Mouse (Mus musculus): ENCODE data around the gene Mcu.

Gene Mcu

DNA sequence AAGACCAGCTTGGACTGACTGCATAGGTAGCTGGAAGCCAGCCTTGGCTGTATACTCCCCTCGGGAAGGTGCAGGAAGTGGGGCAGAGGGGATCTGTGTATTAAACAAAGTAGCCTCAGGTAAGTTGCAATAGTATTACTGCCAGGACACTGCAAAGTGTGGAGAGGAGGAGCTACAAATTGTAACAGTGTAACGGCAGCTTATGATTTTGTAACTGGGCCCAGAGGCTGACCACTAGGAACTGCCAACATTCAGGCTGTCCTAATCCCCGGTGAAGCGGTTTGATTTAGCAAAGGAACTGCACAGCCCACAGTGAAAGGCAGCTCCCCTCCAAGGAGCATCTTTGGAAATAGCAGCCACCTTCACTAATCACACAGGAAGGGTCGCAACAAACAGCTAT is 3.2 kb downstream of the Mcu start:
- no peak for DNase-seq (ENCODE audit: low spot score)

DNA sequence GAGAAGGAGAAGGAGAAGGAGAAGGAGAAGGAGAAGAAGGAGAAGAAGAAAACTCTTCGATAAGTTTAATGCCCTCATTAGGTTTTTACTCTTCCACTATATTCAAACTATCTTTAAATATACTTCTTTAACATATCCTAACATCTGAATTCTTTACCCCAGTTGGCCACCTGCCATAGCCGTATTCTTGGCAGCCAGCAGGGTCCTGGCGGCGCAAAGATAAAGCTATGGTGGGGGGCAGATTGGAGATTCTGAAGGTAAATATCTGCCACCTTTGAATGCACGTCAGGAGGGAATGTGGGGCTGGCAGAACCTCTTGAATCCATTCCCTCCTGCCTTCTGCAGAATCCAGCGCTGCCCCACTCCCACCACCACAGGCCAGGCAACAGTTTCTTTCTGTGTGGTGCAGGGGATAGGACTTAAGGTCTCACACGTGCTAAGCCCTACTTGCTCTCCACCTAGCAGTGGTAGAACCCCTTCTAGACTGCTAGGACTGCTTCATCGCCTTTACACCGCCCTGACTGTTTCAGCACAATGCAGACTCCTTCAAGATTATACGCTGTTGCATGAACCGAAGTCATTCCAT is 11.5 kb downstream of the Mcu start:
- DNase-seq (ENCODE audit: low spot score) = no peak

DNA sequence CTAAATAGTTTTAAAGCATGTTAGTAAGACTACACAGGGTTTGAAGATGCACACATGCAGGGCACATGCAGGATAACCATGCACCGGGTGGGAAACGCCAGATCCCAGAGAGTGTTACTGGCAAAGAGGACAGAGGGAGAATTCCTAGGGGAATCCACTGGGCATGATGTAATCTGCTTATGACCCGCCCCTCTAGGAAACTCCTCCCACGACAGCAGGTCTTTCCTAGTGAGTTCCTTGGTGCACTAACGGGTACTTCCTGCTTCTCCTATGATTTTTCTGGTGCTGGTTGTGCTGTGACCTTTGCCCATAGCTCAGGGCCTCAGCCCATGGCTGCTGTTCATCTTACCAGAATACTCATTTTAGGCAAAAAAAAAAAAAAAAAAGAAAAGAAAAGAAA is 12.6 kb downstream of the Mcu start:
- no peak for DNase-seq (ENCODE audit: low spot score)

DNA sequence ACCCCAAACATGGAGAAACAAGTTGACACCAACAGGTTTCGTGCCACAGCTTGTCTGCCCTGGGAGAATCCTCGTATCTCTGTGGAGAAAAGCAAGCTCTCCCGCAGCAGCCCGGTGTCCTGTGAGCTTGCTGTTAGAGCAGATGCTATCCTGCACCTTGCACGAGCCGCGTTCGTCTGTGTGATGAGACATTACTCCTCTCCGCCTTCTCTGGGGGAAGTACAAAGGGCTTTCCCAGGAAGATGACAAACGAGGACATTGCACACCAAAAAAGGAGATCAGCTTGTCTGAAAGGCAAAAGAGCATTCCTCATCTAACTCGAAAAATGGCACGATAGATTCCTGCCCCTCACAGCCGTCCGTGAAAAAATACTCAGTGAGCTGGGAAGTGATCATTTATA is 13.6 kb downstream of the Mcu start:
- DNase-seq (ENCODE audit: low spot score) = no peak

DNA sequence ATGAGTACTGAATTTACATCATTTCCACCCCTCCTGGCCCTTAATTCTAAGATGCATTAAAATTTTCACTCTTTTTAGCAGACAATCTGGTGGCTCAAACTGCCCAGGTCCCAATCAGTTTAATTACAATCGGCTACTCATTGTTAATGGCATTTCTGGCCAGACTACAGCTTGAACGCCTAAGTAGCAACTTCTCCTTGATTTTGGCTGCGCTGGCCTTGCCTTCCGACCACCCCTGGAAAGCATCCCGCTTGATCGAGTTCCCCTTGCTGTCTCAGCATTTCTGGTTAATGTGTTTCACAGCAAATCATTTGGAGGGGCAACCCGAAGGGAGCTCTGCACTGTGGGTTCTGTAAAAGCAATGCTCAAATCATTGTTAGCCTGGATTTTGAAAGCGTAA is 14.4 kb downstream of the Mcu start:
- no peak for DNase-seq (ENCODE audit: low spot score)

DNA sequence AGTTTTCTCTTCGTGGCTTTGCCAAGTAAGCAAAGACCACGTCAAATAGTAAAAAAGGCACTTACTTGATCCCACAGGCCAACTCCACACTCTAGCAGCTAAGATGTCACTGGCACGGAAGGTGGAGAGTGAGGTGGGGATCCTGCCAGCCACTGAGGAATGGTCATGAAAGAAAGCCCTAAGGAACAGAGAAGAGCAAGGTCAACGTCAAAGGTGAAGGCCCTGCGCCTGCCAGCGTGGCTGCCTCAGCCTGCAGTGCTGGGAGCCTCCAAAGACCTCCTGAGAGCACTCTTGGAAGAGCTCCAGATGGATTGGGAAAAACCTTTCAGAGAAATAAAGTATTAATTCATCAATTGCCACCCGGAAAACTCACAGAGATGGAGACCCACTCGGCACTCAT is 16.0 kb downstream of the Mcu start:
- no peak for DNase-seq (ENCODE audit: low spot score)

DNA sequence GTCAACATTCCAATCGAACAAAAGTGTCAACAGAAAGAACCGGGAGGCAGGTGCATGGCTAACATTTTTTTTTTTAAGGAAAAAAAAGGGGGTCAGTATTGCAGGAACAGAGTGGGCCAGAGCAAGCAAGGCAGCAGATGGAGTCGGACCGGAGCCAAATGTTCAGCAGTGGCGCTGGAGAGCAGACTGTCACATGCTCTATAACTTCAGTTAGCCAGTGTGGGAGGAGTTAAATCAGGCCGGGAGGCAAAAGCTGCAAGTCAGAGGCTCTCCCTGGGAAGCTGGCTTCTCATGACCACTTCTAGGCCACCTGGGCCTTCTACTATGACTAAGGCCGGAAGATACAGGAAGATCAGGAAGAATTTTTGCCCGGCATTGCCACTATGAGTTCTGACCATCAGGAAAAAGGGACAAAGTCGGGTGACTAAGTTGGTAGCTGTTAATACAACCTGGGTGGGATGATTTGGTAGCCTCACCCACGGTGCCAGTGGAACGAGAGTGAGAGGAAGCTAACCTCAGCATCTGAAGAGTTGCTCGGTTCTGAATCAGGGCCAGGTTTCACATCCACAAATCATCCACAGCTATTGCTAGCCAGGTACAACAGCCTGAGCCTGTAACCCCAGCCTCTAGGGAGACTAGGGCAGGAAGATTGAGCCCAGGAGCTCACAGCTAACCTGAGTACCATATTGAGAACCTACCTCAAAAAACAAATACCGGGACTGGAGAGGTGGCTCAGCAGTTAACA is 22.5 kb downstream of the Mcu start:
- no peak for DNase-seq (ENCODE audit: low spot score)

DNA sequence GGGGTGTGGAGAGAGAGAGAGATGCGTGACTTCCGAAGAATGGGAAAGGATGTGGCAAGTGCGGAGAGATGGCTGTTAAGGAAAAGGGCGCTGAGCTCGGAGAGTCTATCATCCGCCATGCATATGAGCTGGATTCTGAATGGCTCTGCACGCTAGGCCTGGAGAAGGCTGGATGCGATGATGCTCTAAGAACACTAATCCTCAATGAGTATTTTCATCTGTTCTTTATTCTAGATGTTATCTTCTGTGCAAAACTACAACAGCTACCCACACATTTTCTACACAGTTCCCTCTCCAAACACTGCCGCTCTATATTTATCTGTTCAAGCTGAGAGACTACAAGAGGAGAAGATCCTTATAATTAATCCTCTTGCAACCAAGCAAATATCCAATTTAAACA is 25.9 kb downstream of the Mcu start:
- DNase-seq (ENCODE audit: low spot score) = no peak

DNA sequence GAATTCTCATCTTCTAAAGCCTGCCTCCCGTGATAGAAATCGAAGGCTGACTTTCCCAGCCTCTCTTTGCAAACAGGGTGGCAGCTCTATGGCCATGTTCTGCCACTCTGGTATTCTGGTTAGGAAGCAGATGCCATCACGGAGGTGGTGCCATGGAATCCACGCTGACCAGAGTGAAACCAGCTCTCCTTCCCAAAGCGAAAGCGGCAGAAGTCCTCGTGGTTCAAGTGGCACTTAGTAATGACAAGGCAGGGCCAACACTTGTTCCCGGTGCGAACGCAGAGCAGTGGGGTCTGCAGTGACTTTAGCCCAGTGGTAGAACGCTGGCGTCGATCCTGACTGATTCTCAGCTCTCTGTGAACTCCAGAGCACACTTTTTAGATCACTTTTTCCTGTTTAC is 26.6 kb downstream of the Mcu start:
- no peak for DNase-seq (ENCODE audit: low spot score)

DNA sequence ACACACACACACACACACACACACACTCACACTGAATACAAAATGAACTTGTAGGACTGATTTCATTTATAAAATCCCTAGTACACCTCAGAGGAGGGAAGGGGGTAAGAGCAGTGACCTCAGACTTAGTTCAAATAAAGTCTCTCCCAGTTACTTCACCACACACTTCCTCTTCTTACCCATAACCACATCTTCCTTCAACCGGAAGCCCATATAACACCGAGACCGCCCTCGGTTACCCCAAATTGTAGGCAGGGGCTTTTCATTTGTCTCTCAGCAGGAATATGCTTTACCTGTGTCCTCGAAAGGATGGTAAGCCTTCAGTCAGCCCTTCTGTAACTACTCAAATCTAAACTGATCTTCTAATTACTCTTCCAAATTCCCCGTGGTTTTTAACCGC is 27.1 kb downstream of the Mcu start:
- no peak for DNase-seq (ENCODE audit: low spot score)

DNA sequence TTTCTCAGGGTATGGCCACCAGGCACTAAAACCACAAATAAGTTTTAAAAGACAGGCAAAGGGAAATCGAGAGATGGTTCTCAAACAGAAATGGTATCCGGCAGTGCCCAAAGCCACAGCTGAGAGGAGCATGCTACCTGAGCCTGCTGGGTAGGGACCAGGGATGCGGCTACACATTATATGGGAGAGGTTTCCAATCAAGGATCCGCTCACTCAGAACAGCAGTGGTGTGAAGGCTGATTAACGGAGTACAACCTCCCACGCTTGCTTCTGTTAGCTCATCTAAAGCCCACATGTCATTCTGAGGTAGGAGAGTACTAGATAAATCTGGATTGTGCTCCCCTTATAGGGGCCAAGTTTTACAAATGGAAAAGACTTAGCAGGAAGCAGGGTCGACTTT is 28.4 kb downstream of the Mcu start:
- no peak for DNase-seq (ENCODE audit: low spot score)

DNA sequence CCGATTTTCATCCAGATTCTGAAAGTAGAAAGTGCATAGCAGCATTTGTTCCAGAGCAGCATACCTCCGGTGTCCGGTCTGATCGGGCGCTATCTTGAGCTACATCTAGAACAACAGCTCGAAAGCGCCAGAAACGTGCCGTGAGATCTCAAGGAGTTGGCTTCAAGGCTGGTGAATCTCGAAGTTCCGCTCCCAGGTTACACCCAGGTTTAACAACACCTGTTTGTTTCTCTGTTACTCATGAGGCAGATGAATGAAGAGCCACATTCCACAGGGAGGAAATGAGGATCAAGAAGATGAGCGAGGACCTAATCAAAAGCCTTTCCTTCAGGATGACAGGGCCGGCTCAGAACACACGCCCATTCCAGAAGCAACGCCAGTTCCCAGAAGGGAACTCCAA is 29.7 kb downstream of the Mcu start:
- no peak for DNase-seq (ENCODE audit: low spot score)

DNA sequence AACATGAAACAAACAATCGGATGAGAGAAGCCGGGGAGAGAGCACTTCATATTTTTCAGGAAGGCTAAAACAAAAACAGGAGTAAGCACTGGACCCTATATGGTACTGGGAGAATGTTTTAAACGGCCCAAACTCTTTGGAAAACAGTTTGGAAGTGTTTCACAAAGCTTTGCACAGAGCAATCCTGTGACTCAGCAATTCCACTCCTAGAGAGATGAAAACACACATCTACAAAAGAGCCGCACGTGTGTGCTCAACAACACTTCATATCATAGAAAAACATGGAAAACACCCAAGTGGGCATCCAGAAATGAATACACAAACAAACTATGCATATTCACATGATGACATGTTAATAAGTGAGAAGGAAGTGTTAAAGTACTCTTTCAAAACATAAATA is 30.9 kb downstream of the Mcu start:
- DNase-seq (ENCODE audit: low spot score) = no peak

DNA sequence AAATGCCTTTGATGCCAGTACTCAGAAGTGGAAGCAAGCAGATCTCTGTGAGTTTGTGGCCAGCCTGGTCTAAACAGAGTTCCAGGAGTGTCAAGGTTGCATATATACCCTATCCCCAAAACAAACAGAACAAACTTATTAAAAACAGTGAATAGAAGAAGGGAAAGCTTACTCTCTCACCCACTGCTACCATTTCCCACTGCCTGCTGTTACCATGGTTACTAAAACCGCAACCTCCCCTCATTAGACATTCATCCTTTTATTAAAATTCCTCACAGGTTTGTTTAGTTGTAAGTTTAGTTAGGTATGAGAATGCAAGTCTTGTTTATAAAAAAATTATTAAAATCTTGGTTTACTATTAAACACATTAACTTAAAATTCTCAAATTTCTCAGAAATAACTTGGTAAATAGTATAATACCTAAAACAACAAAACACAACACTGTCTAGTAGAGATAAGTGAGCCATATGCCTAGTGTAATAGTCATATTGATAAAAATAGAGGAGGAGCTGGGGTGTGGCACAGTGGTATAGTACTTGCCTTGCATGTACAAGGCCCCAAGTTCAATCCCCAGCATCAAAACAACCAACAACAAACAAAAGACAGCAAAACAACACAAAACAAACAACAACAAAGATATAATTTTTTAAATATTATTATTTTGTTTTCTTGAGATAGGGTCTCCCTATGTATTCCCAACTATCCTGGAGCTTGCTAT is 34.5 kb downstream of the Mcu start:
- DNase-seq (ENCODE audit: low spot score) = no peak

DNA sequence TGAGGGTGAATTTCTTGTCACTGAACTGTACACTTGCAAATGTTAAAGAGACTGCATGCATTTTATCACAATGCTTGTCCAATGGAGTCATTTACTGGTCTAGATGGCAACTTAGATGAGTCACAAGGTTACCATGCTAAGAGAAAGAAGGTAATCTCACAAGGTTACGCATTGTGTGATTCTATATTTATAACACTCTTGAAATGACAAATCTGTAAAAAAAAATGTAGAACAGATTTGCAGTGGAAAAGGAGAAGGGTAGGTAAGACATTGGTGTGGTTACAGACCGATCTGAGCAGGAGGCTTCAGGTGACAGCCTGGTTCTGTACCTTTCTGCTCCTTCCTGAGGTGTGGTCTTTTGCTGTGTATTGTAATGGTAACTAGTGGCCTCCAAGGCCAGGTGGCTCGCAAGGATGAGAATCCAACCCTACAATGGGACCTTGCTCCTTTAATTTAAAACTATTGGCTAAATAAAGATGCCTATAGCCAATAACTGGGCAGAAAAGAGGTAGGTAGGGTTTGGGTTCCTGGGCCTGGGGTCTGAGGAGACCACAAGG is 35.8 kb downstream of the Mcu start:
- DNase-seq (ENCODE audit: low spot score) = no peak

DNA sequence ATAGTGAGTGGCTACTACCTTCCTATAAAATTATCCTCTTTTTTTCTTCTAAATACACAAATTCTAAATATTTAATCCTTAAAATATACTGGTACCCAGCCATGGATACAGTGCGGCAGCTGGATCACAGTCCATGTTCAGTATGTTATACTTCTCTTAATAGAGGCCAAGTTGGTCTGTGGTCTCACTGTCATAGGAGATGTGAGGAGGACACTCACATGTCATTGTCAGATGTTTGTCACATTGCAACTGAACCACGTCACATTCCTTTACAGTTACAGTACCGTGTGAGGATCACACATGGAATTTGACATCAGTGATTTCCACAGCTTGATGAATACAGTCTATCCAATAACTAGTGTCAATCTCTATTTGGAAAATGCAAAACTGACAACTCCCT is 36.8 kb downstream of the Mcu start:
- no peak for DNase-seq (ENCODE audit: low spot score)

DNA sequence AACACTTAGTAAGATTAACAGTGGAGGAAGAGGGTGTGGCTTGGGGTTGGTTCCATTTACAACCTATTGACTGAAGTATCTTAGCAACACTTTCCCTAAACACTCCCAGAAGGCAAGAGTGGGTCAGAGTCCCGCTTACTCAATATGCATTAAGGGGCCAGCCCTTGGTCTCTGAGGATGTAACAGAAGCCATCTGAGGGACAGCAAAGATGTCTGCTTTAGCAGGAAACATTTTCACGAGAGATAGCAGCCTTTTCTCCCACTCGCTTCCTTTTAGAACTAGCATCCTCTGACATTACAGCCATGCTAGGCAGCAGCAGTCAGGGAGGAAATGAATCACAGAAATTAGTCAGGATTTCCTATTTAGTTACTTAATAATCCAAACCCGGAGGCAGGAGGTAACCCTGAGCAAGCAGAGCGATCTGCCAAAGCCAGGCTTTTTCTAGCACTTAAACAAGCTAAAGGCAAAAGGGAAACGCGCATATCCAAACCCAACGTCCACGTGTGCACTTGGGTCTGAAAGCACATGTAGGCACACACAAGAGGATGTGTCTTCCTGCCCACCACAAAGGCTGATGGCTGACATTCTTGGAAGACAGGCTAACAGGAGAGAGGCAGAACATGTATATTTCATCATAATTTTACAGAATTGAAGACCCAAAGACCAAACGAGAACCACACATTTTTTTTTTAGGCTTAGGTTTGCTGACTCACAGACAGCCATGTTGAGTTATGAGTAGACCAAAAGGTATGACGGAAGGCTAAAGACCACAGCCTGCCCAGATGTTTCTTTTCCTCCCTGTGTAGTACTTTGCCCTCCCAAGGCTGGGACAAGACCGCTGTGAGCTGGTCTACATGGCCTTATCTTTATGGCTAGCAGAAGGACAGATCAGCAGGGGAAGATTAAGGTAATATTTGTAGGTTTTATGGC is 38.4 kb downstream of the Mcu start:
- DNase-seq (ENCODE audit: low spot score) = peak; percentile 19

DNA sequence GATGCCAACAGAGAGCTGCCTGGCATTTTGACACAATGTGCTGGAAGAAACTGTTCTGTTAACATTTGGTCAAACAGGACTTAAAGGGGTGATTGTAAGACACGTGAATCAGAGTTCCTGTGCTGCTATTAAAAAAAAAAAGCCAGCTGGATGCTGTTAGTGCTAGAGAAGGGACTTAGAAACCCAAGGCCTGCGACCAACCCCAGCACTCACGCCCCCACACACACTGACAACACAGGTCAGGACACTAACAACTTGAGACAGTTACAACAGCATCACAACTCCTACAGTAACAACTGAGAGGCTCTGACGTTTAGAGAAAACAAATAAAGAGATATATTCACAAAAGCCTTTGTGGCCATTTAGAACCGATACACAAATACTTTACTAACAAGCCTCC is 40.2 kb downstream of the Mcu start:
- no peak for DNase-seq (ENCODE audit: low spot score)

DNA sequence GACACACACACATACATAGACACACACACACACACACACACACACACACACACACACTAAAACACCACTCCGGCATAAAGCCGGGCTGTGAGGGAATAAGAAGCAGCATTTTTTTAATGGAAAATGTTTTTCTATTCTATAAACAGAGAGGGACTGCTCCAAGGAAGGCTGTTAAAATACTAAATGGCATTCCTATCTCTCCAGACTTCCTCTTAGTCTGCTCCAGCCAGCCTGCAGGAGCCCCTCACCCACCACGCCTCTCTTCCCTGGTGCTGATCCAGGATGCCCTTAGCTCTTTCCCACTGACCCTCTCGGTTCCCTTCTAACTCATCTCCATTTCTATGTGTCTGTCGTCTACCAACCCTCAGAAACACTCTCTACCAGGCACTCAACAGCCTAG is 44.5 kb downstream of the Mcu start:
- DNase-seq (ENCODE audit: low spot score) = no peak

DNA sequence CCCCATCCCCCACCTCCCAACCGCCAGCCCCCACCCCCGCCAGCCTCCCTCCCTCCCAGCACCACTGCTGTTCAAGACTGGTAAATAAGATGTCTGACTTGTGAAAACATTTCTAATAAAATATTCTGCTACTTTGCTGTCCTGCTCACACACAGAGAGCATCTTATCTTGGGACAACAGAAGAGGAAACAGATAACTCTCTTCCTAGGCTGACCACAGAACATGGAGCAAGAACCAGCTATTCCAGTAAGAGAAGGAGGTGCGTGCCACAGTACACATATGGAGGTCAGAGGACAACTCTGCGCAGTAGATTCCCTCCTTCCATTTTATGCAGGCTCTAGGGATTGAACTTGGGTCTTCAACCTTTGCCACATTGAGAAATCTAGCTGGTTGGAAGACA is 45.2 kb downstream of the Mcu start:
- DNase-seq (ENCODE audit: low spot score) = no peak

DNA sequence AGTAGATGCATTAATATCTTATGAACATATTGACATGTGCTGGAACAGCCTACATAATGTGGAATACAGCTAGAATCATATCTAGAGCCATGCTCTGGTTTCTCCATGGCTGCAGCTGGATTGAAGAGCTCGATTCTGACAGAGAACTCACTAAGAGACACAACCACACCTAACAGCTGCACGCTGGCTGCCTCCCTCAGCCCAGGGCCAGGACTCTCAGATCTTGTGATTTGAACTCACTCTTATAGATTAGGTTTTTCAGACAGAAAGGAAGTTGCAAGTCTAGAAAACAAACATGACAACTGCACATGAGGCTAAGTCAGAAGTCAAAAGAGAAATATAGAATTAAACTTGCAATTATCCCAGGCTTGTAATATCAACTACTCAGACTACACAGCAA is 45.7 kb downstream of the Mcu start:
- no peak for DNase-seq (ENCODE audit: low spot score)

DNA sequence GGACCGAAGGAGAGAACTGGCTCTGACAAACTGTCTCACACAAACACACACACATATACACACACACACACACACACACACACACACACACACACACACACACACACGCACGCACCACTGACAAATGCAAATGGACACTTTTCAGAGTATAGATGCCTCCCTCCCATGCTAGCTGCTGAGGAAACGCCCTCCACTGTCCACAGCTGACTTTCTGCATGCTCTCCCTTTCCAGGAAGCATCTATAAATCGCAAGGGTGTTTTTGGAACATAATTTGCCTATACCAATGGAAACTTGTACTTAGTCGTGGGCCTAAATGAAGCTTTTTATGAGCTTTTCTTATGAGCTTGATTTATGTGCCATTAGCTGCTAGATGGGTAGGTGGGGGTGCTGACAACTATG is 46.1 kb downstream of the Mcu start:
- no peak for DNase-seq (ENCODE audit: low spot score)

Measured in ovary, adult 18-20 months (tissue).